Mouse (Mus musculus): Measurements from ENCODE around the gene Gkn1.

Gene Gkn1

DNA sequence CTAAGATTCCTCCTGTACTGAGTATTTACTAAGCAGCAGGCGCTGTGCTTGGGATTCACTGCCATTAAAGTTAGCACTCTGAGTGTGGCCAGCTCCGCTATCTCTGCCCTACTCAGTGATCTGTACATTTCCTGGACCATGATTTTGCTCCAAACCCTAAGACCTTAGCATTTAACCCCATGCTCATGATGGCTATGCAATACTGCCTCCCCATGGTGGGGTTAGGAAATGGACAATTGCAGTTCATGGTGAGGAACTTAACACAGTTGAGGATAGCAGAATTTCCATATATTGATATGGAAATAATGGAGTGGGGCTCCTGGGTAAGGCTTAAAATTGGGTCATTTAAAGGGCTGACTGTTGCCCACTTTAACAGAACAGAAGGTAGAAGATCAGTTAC lies 27.4 kb downstream of the Gkn1 start:
- DNase-seq, result no peak

DNA sequence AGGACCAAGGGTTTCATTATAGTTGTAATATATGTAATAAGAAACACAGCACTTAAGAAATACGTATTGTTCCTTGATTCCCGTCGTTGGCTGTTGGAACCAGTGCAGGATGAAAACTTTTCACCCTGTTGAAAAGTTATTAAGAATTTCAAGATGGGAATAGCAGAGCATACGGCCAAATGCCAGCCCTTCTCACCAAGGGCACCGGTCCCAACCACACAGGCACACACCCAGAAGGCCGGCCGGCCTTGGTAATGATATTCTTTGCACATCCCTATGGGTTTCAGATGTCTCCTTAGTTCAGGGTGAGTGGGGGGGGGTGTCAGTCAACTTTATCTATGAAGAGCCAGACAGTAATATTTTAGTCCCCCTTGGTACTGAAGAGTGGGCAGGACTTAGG lies 32.1 kb downstream of the Gkn1 start:
- no peak for DNase-seq

DNA sequence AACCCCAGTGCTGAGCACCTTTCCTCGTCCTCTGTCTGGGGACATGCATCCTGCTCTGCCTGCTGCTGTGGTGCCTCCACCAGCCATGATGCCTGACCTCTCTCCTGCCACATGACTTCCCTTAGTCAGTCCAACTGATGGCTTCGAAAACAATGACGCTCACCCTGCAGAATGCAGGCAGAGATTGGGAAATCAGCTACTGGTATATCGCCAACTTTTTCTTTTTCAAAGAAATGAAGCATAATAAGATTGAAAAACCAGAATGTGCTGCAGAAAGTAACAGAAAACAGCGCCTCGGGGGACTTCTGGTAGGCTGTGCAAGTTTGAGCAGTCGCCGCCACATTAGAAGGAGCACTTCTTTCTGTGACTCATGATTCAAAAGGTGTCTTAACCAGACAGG lies 33.8 kb downstream of the Gkn1 start:
- DNase-seq, result no peak

DNA sequence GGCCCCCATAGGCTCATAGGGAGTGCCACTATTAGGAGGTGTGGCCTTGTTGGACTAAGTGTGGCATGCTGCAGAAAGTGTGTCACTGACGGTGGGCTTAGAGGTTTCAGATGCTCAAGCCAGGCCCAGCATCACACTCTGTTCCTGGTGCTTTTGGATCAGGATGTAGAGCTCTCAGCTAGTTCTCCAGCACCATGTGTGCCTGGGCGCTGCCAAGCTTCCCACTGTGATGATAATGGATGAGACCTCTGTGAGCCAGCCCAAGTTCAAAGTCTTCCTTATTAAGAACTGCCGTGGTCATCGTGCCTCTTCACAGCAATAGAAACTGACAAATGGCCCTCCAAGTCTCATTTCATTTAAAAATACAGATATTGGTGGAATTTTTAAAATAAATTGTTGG lies 38.0 kb downstream of the Gkn1 start:
- DNase-seq, result no peak

DNA sequence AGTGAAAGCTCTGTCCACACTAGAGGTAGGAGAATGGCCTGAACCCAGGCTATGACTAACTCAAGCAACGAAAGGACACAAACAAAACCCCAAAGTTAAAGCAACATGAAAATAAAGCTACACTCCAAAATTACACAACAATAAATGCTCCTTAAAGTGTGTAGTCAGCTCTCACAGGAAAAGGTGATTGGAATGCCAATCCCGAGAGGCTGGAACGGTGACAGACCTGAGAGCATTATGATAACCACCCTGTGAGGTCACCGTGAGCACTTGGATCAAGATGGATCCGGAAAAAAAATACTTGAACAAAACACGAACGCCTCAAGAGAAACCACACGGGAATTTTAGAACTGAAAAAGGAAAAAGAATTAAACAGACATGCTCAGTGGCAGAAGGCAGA lies 46.3 kb downstream of the Gkn1 start:
- DNase-seq, result no peak

DNA sequence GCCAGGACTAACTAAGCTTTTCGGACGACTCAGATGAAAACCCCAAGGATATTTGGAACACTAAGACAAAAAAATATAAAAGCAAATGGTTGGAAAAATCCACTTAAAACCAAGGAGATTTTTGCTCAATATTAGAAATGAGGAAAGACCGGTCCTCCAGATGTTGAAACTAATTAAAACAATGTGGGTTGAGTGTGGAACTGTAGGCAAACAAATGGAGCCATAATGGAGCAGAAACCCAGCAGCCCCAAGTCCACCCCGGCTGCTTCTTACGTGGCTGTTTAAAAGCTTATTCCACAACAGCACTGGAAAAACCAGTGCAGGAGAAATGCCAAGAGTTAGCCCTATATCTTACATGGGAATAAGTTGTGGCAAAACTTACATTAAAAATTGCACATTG lies 48.0 kb downstream of the Gkn1 start:
- no peak for DNase-seq

DNA sequence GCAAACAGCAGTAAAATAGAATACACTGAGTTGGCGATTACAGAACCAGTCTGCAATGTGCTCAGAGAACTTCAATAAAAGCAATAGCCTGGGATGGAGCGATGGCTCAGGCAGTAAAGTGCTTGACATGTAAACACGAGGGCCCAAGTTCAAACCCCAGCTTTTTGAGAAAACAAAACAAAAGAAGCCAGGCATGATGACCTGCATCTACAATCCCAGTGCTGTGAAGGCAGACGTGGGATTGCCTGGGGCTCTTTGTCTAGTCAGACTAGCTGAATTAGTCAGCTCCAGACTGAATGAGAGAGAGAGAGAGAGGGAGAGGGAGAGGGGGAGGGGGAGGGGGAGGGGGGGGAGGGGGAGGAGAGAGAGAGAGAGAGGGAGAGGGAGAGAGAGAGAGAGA lies 48.8 kb downstream of the Gkn1 start:
- DNase-seq, result no peak
